Mouse (Mus musculus) ES-Bruce4 (cell line): ENCODE results near the gene Smox.

ENCODE experiments used
- CTCF ChIP-seq: IDR thresholded peaks from one replicate; pipeline ENCODE4 v1.8.1; 2011; ENCODE audit warnings: low read depth, low read length
- EP300 ChIP-seq: IDR thresholded peaks from 2 replicates; pipeline ENCODE4 v1.6.1; 2011; ENCODE audit warnings: low read depth, low read length; ENCODE audit not compliant: insufficient read depth
- POLR2A ChIP-seq: IDR thresholded peaks from one replicate; pipeline ENCODE4 v1.8.1; 2011; ENCODE audit warnings: low read length; ENCODE audit not compliant: insufficient read depth

DNA sequence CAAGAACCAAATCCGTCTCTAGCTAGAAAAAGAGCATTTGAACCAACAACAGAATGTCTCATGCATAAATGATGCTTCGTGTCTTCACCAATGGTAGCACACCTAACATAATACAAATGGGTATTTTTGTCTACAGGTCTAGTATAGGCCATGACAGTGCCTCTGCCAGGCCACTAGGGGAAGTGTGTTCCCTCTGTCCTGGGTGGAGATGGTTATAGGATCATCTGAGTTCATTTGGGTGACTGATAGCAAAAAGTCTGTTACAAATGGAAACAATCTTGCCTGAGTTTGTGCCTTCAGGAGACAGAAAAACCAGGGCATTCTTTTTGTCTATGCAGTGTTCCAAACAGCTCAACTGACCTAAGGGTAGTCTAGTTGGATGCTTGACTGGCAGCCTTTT, 2.4 kb upstream of the Smox start:
- TF ChIP-seq CTCF (peak; percentile 5), POLR2A (no peak), EP300 (no peak)
